Mouse (Mus musculus) large intestine, adult 2 months (tissue): ENCODE measurements around the gene Krt1. TPM values are rescaled to one million over a fixed set of nuclear protein-coding genes. Genes with fewer than 3 reads are reported as not detected.

ENCODE experiments used
- DNase-seq: peaks from one replicate; pipeline ENCODE4 v3.0.0-alpha.2; 2012; ENCODE audit warnings: low read depth, low spot score
- WGBS: fragments of 180-500 bp; shearing (Covaris S2); methylation state at CpG from one replicate; pipeline ENCODE4 v1.1.7; 2018; 5-methylcytosine and 5-hydroxymethylcytosine counted together
- polyA plus RNA-seq: library from polyadenylated mRNA; depleted of rRNA; stranded (reverse); fragments of >200 nt; gene quantifications from 2 replicates; pipeline ENCODE4 v1.2.3, GENCODE M21; 2012; rRNA removed

The Krt1 gene
- polyA plus RNA-seq, 1 experiment, result 0.17 TPM

GRCm38 (mm10) chr15:101821786-101822185 lies 28.8 kb downstream of the Krt1 start:
- no peak for DNase-seq
- WGBS, result 14% methylated on average over 3 of the region's 3 CpGs

GRCm38 (mm10) chr15:101817875-101818274 lies 32.7 kb downstream of the Krt1 start, which contains the start of gene Krt2:
Krt2 (minus strand) TSS chr15:101818169.
- no peak for DNase-seq
- 79% methylated on average over 16 of the region's 16 CpGs for WGBS

GRCm38 (mm10) chr15:101803052-101803822 lies 47.4 kb downstream of the Krt1 start:
- WGBS, result 81% methylated on average over 11 of the region's 11 CpGs

GRCm38 (mm10) chr15:101802296-101802835 lies 48.2 kb downstream of the Krt1 start, which contains the start of gene Krt73:
Krt73 (minus strand) TSS chr15:101802346.
- WGBS, result 76% methylated on average over 6 of the region's 6 CpGs
- no peak for DNase-seq

More at GRCm38 (mm10) chr15:101803052-101803822, 47.4 kb downstream of the Krt1 start:
- DNase-seq, result no peak

Other genes with a start within 250 kb of the Krt1 start
- not detected in 2 replicates for gene Gm5414, start 222.6 kb downstream of the Krt1 start, polyA plus RNA-seq
- gene Gm5478, start 203.4 kb downstream of the Krt1 start, polyA plus RNA-seq, result not detected in 2 replicates
- not detected in 2 replicates for gene Krt6b, start 170.5 kb downstream of the Krt1 start, polyA plus RNA-seq
- gene Krt6a, start 156.5 kb downstream of the Krt1 start, polyA plus RNA-seq, result 0.04 TPM in 1 of 2 replicates, not detected in the other
- gene Krt5, start 137.9 kb downstream of the Krt1 start, polyA plus RNA-seq, result 0.07 and 0.14 TPM in 2 replicates
- gene Krt71, start 107.7 kb downstream of the Krt1 start, polyA plus RNA-seq, result not detected in 2 replicates
- not detected in 2 replicates for gene Krt72, start 64.3 kb downstream of the Krt1 start, polyA plus RNA-seq
- gene Krt73, start 48.4 kb downstream of the Krt1 start, polyA plus RNA-seq, result not detected in 2 replicates
- not detected in 2 replicates for gene Krt2, start 32.6 kb downstream of the Krt1 start, polyA plus RNA-seq
- gene Krt77, start 18.9 kb upstream of the Krt1 start, polyA plus RNA-seq, result not detected in 2 replicates
- 0.02 TPM in 1 of 2 replicates, not detected in the other for gene Krt76, start 42.1 kb upstream of the Krt1 start, polyA plus RNA-seq
- 0.11 and 0.21 TPM in 2 replicates for gene Krt4, start 73.9 kb upstream of the Krt1 start, polyA plus RNA-seq
- 0.21 and 0.43 TPM in 2 replicates for gene Krt79, start 89.5 kb upstream of the Krt1 start, polyA plus RNA-seq
- gene Krt78, start 103.5 kb upstream of the Krt1 start, polyA plus RNA-seq, result 0.16 and 0.19 TPM in 2 replicates
- 2,897 and 3,506 TPM in 2 replicates for gene Krt8, start 153.7 kb upstream of the Krt1 start, polyA plus RNA-seq
- 214 and 251 TPM in 2 replicates for gene Krt18, start 177.4 kb upstream of the Krt1 start, polyA plus RNA-seq
- gene Eif4b, start 223.0 kb upstream of the Krt1 start, polyA plus RNA-seq, result 58.6 and 78.1 TPM in 2 replicates
- gene Tns2, start 249.6 kb upstream of the Krt1 start, polyA plus RNA-seq, result 37.0 and 45.5 TPM in 2 replicates